Mouse (Mus musculus): Measurements from ENCODE around the gene Itgb7. TPM values are rescaled to one million over a fixed set of nuclear protein-coding genes. Genes with fewer than 3 reads are reported as not detected.

Itgb7 gene
- total and polyA plus RNA-seq, 2 experiments from 2014 or later = 1.2 to 2.1 TPM

- H3K4me1 ChIP-seq (ENCODE audit: insufficient read depth, low read length) = peaks cover 9% of the 10 kb centered on the region; the same call in 1 of the 2 replicates
- peaks cover 4% of the 10 kb centered on the region; the same call in 1 of the 2 replicates for H3K27me3 ChIP-seq (ENCODE audit: insufficient read depth, low read length)
- H3K9me3 ChIP-seq (ENCODE audit: low read length) = no peaks in the 10 kb centered on the region
- H3K4me3 ChIP-seq (ENCODE audit: low read length) = peak overlapping the region; percentile 57
- no peaks in the 10 kb centered on the region for H3K36me3 ChIP-seq (ENCODE audit: insufficient read depth, low read length)
- peak; percentile 74 for ATAC-seq
- peak overlapping the region; percentile 77 for H3K27ac ChIP-seq
- peak overlapping the region; percentile 86 for H3K4me2 ChIP-seq (ENCODE audit: low read depth, low read length)
- peak; percentile 79 for DNase-seq (ENCODE audit: low spot score)
- WGBS = under 1% methylated on average over 41 of the region's 44 CpGs
- no peak for TF ChIP-seq CTCF (IDR thresholded peaks at IDR 0.05; ENCODE audit: low read depth)
- H3K9ac ChIP-seq (replicated peaks; ENCODE audit: low read length) = peak overlapping the region; percentile 54
These were observed 14.4 kb upstream of the Itgb7 start for GRCm38 (mm10) chr15:102245891-102246741.

- H3K4me1 ChIP-seq (ENCODE audit: insufficient read depth, low read length) = peaks cover 9% of the 10 kb centered on the region; the same call in 1 of the 2 replicates
These were observed 13.7 kb upstream of the Itgb7 start for GRCm38 (mm10) chr15:102245461-102245881.

GRCm38 (mm10) chr15:102244306-102245191, 12.8 kb upstream of the Itgb7 start:
- no peak for TF ChIP-seq CTCF (IDR thresholded peaks at IDR 0.05; ENCODE audit: low read depth)
- H3K36me3 ChIP-seq (ENCODE audit: insufficient read depth, low read length) = no peaks in the 10 kb centered on the region
- H3K27me3 ChIP-seq (ENCODE audit: insufficient read depth, low read length) = peaks cover 4% of the 10 kb centered on the region; the same call in 1 of the 2 replicates
- ATAC-seq = no peak
- no peak overlapping the region for H3K27ac ChIP-seq
- peaks cover 9% of the 10 kb centered on the region; the same call in 1 of the 2 replicates for H3K4me1 ChIP-seq (ENCODE audit: insufficient read depth, low read length)
- H3K4me2 ChIP-seq (ENCODE audit: low read depth, low read length) = peak overlapping the region; percentile 86
- H3K9me3 ChIP-seq (ENCODE audit: low read length) = no peaks in the 10 kb centered on the region
- no peak for DNase-seq (ENCODE audit: low spot score)
- no peak overlapping the region; the same call in 1 of the 2 replicates for H3K9ac ChIP-seq (replicated peaks; ENCODE audit: low read length)
- peak overlapping the region; percentile 57 for H3K4me3 ChIP-seq (ENCODE audit: low read length)
- 7% methylated on average over 19 of the region's 19 CpGs for WGBS

More at GRCm38 (mm10) chr15:102245461-102245881, 13.7 kb upstream of the Itgb7 start:
- Histone ChIP-seq H3K4me2 (ENCODE audit: low read depth, low read length) (peak overlapping the region; percentile 86), H3K9me3 (ENCODE audit: low read length) (no peaks in the 10 kb centered on the region), H3K36me3 (ENCODE audit: insufficient read depth, low read length) (no peaks in the 10 kb centered on the region), H3K4me3 (ENCODE audit: low read length) (peak overlapping the region; percentile 57), H3K27me3 (ENCODE audit: insufficient read depth, low read length) (peaks cover 4% of the 10 kb centered on the region; the same call in 1 of the 2 replicates), H3K9ac (replicated peaks; ENCODE audit: low read length) (peak overlapping the region; percentile 54), H3K27ac (peak overlapping the region; percentile 77; the same call in 1 of the 2 replicates)
- TF ChIP-seq CTCF (IDR thresholded peaks at IDR 0.05; ENCODE audit: low read depth) = no peak
- WGBS = 7% methylated on average over 14 of the region's 14 CpGs
- no peak for DNase-seq (ENCODE audit: low spot score)
- ATAC-seq = no peak

- DNase-seq (ENCODE audit: low spot score) = no peak
- Histone ChIP-seq H3K4me2 (ENCODE audit: low read depth, low read length) (peak overlapping the region; percentile 36), H3K9ac (replicated peaks; ENCODE audit: low read length) (no peak overlapping the region)
These were observed 11.8 kb upstream of the Itgb7 start for GRCm38 (mm10) chr15:102243229-102244190.

GRCm38 (mm10) chr15:102242404-102243228, 10.9 kb upstream of the Itgb7 start:
- DNase-seq (ENCODE audit: low spot score) (no peak), ATAC-seq (no peak)
- Histone ChIP-seq H3K4me2 (ENCODE audit: low read depth, low read length) (no peak overlapping the region), H3K27ac (no peak overlapping the region), H3K4me3 (ENCODE audit: low read length) (no peak overlapping the region), H3K9ac (replicated peaks; ENCODE audit: low read length) (no peak overlapping the region), H3K9me3 (ENCODE audit: low read length) (no peaks in the 10 kb centered on the region), H3K27me3 (ENCODE audit: insufficient read depth, low read length) (peaks cover 4% of the 10 kb centered on the region; the same call in 1 of the 2 replicates), H3K4me1 (ENCODE audit: insufficient read depth, low read length) (peaks cover 9% of the 10 kb centered on the region; the same call in 1 of the 2 replicates), H3K36me3 (ENCODE audit: insufficient read depth, low read length) (peaks cover 2% of the 10 kb centered on the region; the same call in 1 of the 2 replicates)
- WGBS = 36% methylated on average over 12 of the region's 12 CpGs
- TF ChIP-seq CTCF (IDR thresholded peaks at IDR 0.05; ENCODE audit: low read depth) = no peak

More at GRCm38 (mm10) chr15:102243229-102244190, 11.8 kb upstream of the Itgb7 start:
- Histone ChIP-seq H3K27ac (no peak overlapping the region; the same call in 1 of the 2 replicates), H3K4me3 (ENCODE audit: low read length) (no peak overlapping the region), H3K36me3 (ENCODE audit: insufficient read depth, low read length) (peaks cover 2% of the 10 kb centered on the region; the same call in 1 of the 2 replicates), H3K4me1 (ENCODE audit: insufficient read depth, low read length) (peaks cover 9% of the 10 kb centered on the region; the same call in 1 of the 2 replicates), H3K9me3 (ENCODE audit: low read length) (no peaks in the 10 kb centered on the region), H3K27me3 (ENCODE audit: insufficient read depth, low read length) (peaks cover 4% of the 10 kb centered on the region; the same call in 1 of the 2 replicates)
- no peak for ATAC-seq
- TF ChIP-seq CTCF (IDR thresholded peaks at IDR 0.05; ENCODE audit: low read depth) = no peak
- 29% methylated on average over 22 of the region's 22 CpGs for WGBS
